Mouse (Mus musculus) ES-E14 (cell line): Measurements from ENCODE around the gene Cfap61.

Source experiments
- CHD2 ChIP-seq: IDR thresholded peaks from 2 replicates; pipeline ENCODE4 v1.6.1; 2014; ENCODE audit warnings: mild to moderate bottlenecking, low read depth, low read length, inconsistent platforms
- HCFC1 ChIP-seq: IDR thresholded peaks from 2 replicates; pipeline ENCODE4 v1.6.1; 2012; ENCODE audit warnings: low read length, inconsistent platforms, borderline replicate concordance; ENCODE audit not compliant: insufficient read depth
- ZNF384 ChIP-seq: IDR thresholded peaks from 2 replicates; pipeline ENCODE4 v1.6.1; 2012; ENCODE audit warnings: low read depth, low read length, inconsistent platforms

- TF ChIP-seq ZNF384, result no peak
- no peak for TF ChIP-seq CHD2
- no peak for TF ChIP-seq HCFC1
Observed at GRCm38 (mm10) chr2:146174173-146174572, 239.6 kb downstream of the Cfap61 start.
